Mouse (Mus musculus) liver, adult 2 months (tissue): ENCODE data around the gene Gstm3.

Source experiments
- CTCF ChIP-seq: fragments of 200-500 bp; IDR thresholded peaks from 2 replicates; pipeline ENCODE4 v1.5.1; 2011; ENCODE audit warnings: low read depth, low read length, control low read depth
- POLR2A ChIP-seq: fragments of 200-500 bp; IDR thresholded peaks from 2 replicates; pipeline ENCODE4 v1.6.1; 2011; ENCODE audit warnings: low read length, control low read depth; ENCODE audit not compliant: insufficient read depth; ENCODE audit errors: extremely low read depth

- TF ChIP-seq POLR2A: no peak
- no peak for TF ChIP-seq CTCF
These were observed 15.2 kb downstream of the Gstm3 start for GRCm38 (mm10) chr3:107953906-107954305.
